Comparison of ENCODE assay signal across 8 mouse cellular contexts in the genomic region with DNA sequence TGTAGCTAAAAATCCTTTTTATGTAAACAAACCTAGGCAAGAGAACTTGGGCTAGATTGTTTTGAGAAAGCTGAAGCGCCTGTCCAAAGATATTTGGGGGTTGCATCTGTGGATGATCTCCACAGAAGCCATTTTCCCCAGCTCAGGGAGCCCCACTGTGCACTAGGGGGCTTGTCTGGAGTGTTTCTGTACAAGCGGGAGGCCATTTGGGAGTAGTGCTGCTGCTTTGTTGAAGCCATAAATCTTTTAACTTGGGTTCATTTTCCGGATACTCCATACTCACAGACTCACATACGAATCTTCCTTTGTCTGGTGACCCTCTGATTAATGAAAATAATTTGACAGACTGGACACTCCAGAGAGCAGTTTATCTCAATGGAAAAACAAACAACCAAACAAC.
DNase-seq lines count a peak whose midpoint lies in the region; ATAC-seq lines count a peak whose summit lies in the region.
"Had no signal": no experiment of that assay in that cellular context is flagged by ENCODE, and none has a peak within 500 bp of the region (broad histone marks: within the 10 kb centered on the region; RNA-seq: fewer than 3 reads in every experiment).

No protein-coding gene starts in this region.

- no peak for ATAC-seq in heart, embryonic 16.5 days (replicated peaks; ENCODE audit: extremely low read depth, insufficient read depth, low FRiP score)
- no peak for ATAC-seq in midbrain, embryonic 13.5 days
- no peak for ATAC-seq in hindbrain, embryonic 16.5 days
- no peak for ATAC-seq in stomach, embryonic 15.5 days (ENCODE audit: insufficient read depth, low FRiP score, low read depth)
- ATAC-seq in erythroid progenitor cell, adult 5-6 weeks (replicated peaks; ENCODE audit: low FRiP score, poor library complexity, severe bottlenecking): no peak
- ATAC-seq: liver, embryonic 12.5 days had no signal

- no peak overlapping the region for H3K9ac ChIP-seq in heart, embryonic 16.5 days (ENCODE audit: low read length)
- peak overlapping the region; percentile 82 for H3K9ac ChIP-seq in midbrain, embryonic 13.5 days (replicated peaks)
- H3K9ac ChIP-seq in hindbrain, embryonic 16.5 days (ENCODE audit: low read depth, low read length): peak overlapping the region; percentile 45
- no peak overlapping the region for H3K9ac ChIP-seq in stomach, embryonic 15.5 days
- H3K9ac ChIP-seq: liver, embryonic 12.5 days had no signal

- no peaks in the 10 kb centered on the region for H3K36me3 ChIP-seq in heart, embryonic 16.5 days (ENCODE audit: control insufficient read depth, insufficient read depth)
- H3K36me3 ChIP-seq in midbrain, embryonic 13.5 days: no peaks in the 10 kb centered on the region
- H3K36me3 ChIP-seq in midbrain, embryonic 10.5 days: no peaks in the 10 kb centered on the region
- no peaks in the 10 kb centered on the region for H3K36me3 ChIP-seq in hindbrain, embryonic 16.5 days (ENCODE audit: control insufficient read depth, insufficient read depth, low read length)
- H3K36me3 ChIP-seq in stomach, embryonic 15.5 days: no peaks in the 10 kb centered on the region
- H3K36me3 ChIP-seq: liver, embryonic 12.5 days had no signal

- no peaks in the 10 kb centered on the region for H3K9me3 ChIP-seq in heart, embryonic 16.5 days (replicated peaks; ENCODE audit: control insufficient read depth, low read length)
- H3K9me3 ChIP-seq in midbrain, embryonic 13.5 days: no peaks in the 10 kb centered on the region
- H3K9me3 ChIP-seq in midbrain, embryonic 10.5 days (replicated peaks): no peaks in the 10 kb centered on the region
- no peaks in the 10 kb centered on the region for H3K9me3 ChIP-seq in hindbrain, embryonic 16.5 days (ENCODE audit: control insufficient read depth, low read length)
- no peaks in the 10 kb centered on the region for H3K9me3 ChIP-seq in stomach, embryonic 15.5 days
- H3K9me3 ChIP-seq: liver, embryonic 12.5 days had no signal

- H3K4me2 ChIP-seq in heart, embryonic 16.5 days (ENCODE audit: low read depth, low read length): peak overlapping the region; percentile 17
- peak overlapping the region; percentile 70 for H3K4me2 ChIP-seq in midbrain, embryonic 13.5 days (replicated peaks)
- peak overlapping the region; percentile 59 for H3K4me2 ChIP-seq in hindbrain, embryonic 16.5 days (ENCODE audit: low read length)
- peak overlapping the region; percentile 36; the same call in 1 of the 2 replicates for H3K4me2 ChIP-seq in stomach, embryonic 15.5 days
- H3K4me2 ChIP-seq: liver, embryonic 12.5 days had no signal

- DNase-seq in heart, postnatal 14 days: no peak
- DNase-seq in midbrain, embryonic 10.5 days (ENCODE audit: low spot score): no peak

- WGBS in heart, embryonic 16.5 days: 61% methylated on average over 4 of the region's 4 CpGs
- 59% methylated on average over 4 of the region's 4 CpGs for WGBS in midbrain, embryonic 13.5 days
- 88% methylated on average over 4 of the region's 4 CpGs for WGBS in midbrain, embryonic 10.5 days
- 44% methylated on average over 4 of the region's 4 CpGs for WGBS in hindbrain, embryonic 16.5 days
- WGBS in stomach, embryonic 15.5 days: 38% methylated on average over 4 of the region's 4 CpGs

- H3K4me3 ChIP-seq in heart, embryonic 16.5 days (ENCODE audit: low read length): peak overlapping the region; percentile 11; the same call in 1 of the 2 replicates
- H3K4me3 ChIP-seq in midbrain, embryonic 13.5 days (replicated peaks): peak overlapping the region; percentile 49
- H3K4me3 ChIP-seq in midbrain, embryonic 10.5 days: no peak overlapping the region
- H3K4me3 ChIP-seq in hindbrain, embryonic 16.5 days (ENCODE audit: low read length): peak overlapping the region; percentile 55
- no peak overlapping the region for H3K4me3 ChIP-seq in stomach, embryonic 15.5 days (replicated peaks)
- H3K4me3 ChIP-seq: liver, embryonic 12.5 days had no signal

- intact Hi-C loops in heart, postnatal 14 days (cut with DNase I): no loop called here

- H3K27me3 ChIP-seq in heart, embryonic 16.5 days (ENCODE audit: control insufficient read depth, insufficient read depth, low read length): no peaks in the 10 kb centered on the region
- H3K27me3 ChIP-seq in midbrain, embryonic 13.5 days: no peaks in the 10 kb centered on the region
- peaks cover 7% of the 10 kb centered on the region for H3K27me3 ChIP-seq in midbrain, embryonic 10.5 days (ENCODE audit: low read depth, poor library complexity, severe bottlenecking)
- H3K27me3 ChIP-seq in hindbrain, embryonic 16.5 days (replicated peaks; ENCODE audit: control insufficient read depth, insufficient read depth, low read length): no peaks in the 10 kb centered on the region
- no peaks in the 10 kb centered on the region for H3K27me3 ChIP-seq in stomach, embryonic 15.5 days (replicated peaks)

- no peak overlapping the region for H3K27ac ChIP-seq in heart, embryonic 16.5 days (ENCODE audit: low read length)
- no peak overlapping the region for H3K27ac ChIP-seq in midbrain, embryonic 13.5 days
- H3K27ac ChIP-seq in midbrain, embryonic 10.5 days (replicated peaks): no peak overlapping the region
- 0 out of 2 replicates have a peak overlapping the region, but pooled peaks have one; percentile 36 for H3K27ac ChIP-seq in hindbrain, embryonic 16.5 days (ENCODE audit: low read depth, low read length)
- no peak overlapping the region for H3K27ac ChIP-seq in stomach, embryonic 15.5 days
- H3K27ac ChIP-seq: liver, embryonic 12.5 days had no signal

- H3K4me1 ChIP-seq in heart, embryonic 16.5 days (ENCODE audit: control insufficient read depth, insufficient read depth, low read length): peaks cover 37% of the 10 kb centered on the region
- peaks cover 49% of the 10 kb centered on the region for H3K4me1 ChIP-seq in midbrain, embryonic 13.5 days (replicated peaks)
- peaks cover 15% of the 10 kb centered on the region for H3K4me1 ChIP-seq in midbrain, embryonic 10.5 days
- peaks cover 20% of the 10 kb centered on the region for H3K4me1 ChIP-seq in hindbrain, embryonic 16.5 days (ENCODE audit: control insufficient read depth, insufficient read depth, low read depth, low read length)
- H3K4me1 ChIP-seq in stomach, embryonic 15.5 days: peaks cover 9% of the 10 kb centered on the region

Comparison
In these comparisons a context has a peak if more than half of its experiments do, and no peak if none do; other contexts are left out.
1. H3K4me3 ChIP-seq: peak in heart, embryonic 16.5 days (single experiment), midbrain, embryonic 13.5 days (single experiment) and hindbrain, embryonic 16.5 days (single experiment); none in midbrain, embryonic 10.5 days (single experiment) and stomach, embryonic 15.5 days (single experiment).
2. H3K4me2 ChIP-seq: peak in every context shown above with its lines; median percentile 70 in midbrain, embryonic 13.5 days; 59 in hindbrain, embryonic 16.5 days; 36 in stomach, embryonic 15.5 days; 17 in heart, embryonic 16.5 days.
3. H3K9ac ChIP-seq: peak in midbrain, embryonic 13.5 days (single experiment) and hindbrain, embryonic 16.5 days (single experiment); none in heart, embryonic 16.5 days (single experiment) and stomach, embryonic 15.5 days (single experiment).